Mouse (Mus musculus) splenic B cell, adult 2 months (primary cell): ENCODE data around the gene Cd6.

Experiments
- DNase-seq: peaks from one replicate; pipeline ENCODE4 v3.0.0-alpha.2; 2011; ENCODE audit warnings: low read depth, low spot score
- H3K27me3 ChIP-seq: 2 replicates; pipeline ENCODE4 v1.6.1; 2012; ENCODE audit warnings: mild to moderate bottlenecking, low read length, moderate library complexity, mixed read lengths; ENCODE audit not compliant: control insufficient read depth, poor library complexity, insufficient read depth, severe bottlenecking
- H3K36me3 ChIP-seq: 2 replicates; pipeline ENCODE4 v1.6.1; 2012; ENCODE audit warnings: mild to moderate bottlenecking, low read length, moderate library complexity, mixed read lengths; ENCODE audit not compliant: control insufficient read depth, poor library complexity, insufficient read depth, severe bottlenecking

The Cd6 gene

GRCm38 (mm10) chr19:10829436-10830175 is at the start of gene Cd6:
Gene Cd6, minus strand, starts transcription at chr19:10830058.
- Histone ChIP-seq H3K36me3 (no peaks in the 10 kb centered on the region), H3K27me3 (no peaks in the 10 kb centered on the region)
- DNase-seq = no peak

GRCm38 (mm10) chr19:10878201-10878837 is 48.5 kb upstream of the Cd6 start:
- Histone ChIP-seq H3K36me3 (peaks cover under 1% of the 10 kb centered on the region; the same call in 1 of the 2 replicates), H3K27me3 (no peaks in the 10 kb centered on the region)
- DNase-seq = no peak

- Histone ChIP-seq H3K27me3 (no peaks in the 10 kb centered on the region), H3K36me3 (peaks cover 5% of the 10 kb centered on the region)
- DNase-seq = no peak
These were observed 41.6 kb upstream of the Cd6 start for GRCm38 (mm10) chr19:10871328-10871961.

GRCm38 (mm10) chr19:10870676-10871075 is 40.8 kb upstream of the Cd6 start:
- no peak for DNase-seq
- peaks cover 5% of the 10 kb centered on the region for H3K36me3 ChIP-seq
- H3K27me3 ChIP-seq = no peaks in the 10 kb centered on the region

- H3K36me3 ChIP-seq = peaks cover 5% of the 10 kb centered on the region
- no peak for DNase-seq
- H3K27me3 ChIP-seq = no peaks in the 10 kb centered on the region
These were observed 40.1 kb upstream of the Cd6 start, which contains the start of gene Tmem132a for GRCm38 (mm10) chr19:10869886-10870527. Gene Tmem132a, minus strand, starts transcription at chr19:10869940.

- Histone ChIP-seq H3K27me3 (no peaks in the 10 kb centered on the region), H3K36me3 (peaks cover 5% of the 10 kb centered on the region)
- DNase-seq = no peak
These were observed 39.5 kb upstream of the Cd6 start for GRCm38 (mm10) chr19:10869241-10869885.

- no peak for DNase-seq
- peaks cover 5% of the 10 kb centered on the region for H3K36me3 ChIP-seq
These were observed 38.8 kb upstream of the Cd6 start for GRCm38 (mm10) chr19:10868623-10869141.

GRCm38 (mm10) chr19:10867946-10868622 is 38.2 kb upstream of the Cd6 start:
- Histone ChIP-seq H3K27me3 (no peaks in the 10 kb centered on the region), H3K36me3 (peaks cover 3% of the 10 kb centered on the region)
- DNase-seq = no peak

More at GRCm38 (mm10) chr19:10868623-10869141, 38.8 kb upstream of the Cd6 start:
- no peaks in the 10 kb centered on the region for H3K27me3 ChIP-seq

GRCm38 (mm10) chr19:10866351-10866750 is 36.5 kb upstream of the Cd6 start:
- Histone ChIP-seq H3K36me3 (no peaks in the 10 kb centered on the region), H3K27me3 (no peaks in the 10 kb centered on the region)
- no peak for DNase-seq

- DNase-seq = no peak
These were observed 30.2 kb upstream of the Cd6 start for GRCm38 (mm10) chr19:10860072-10860497.

GRCm38 (mm10) chr19:10856520-10856919 is 26.7 kb upstream of the Cd6 start:
- Histone ChIP-seq H3K36me3 (no peaks in the 10 kb centered on the region), H3K27me3 (no peaks in the 10 kb centered on the region)
- DNase-seq = no peak

More at GRCm38 (mm10) chr19:10860072-10860497, 30.2 kb upstream of the Cd6 start:
- H3K27me3 ChIP-seq = no peaks in the 10 kb centered on the region
- H3K36me3 ChIP-seq = no peaks in the 10 kb centered on the region

- 0 out of 2 replicates have a peak, but pooled peaks cover 2% of the 10 kb centered on the region for H3K36me3 ChIP-seq
- no peaks in the 10 kb centered on the region for H3K27me3 ChIP-seq
- no peak for DNase-seq
These were observed 25.6 kb upstream of the Cd6 start for GRCm38 (mm10) chr19:10855422-10855821.

- peaks cover 2% of the 10 kb centered on the region; the same call in 1 of the 2 replicates for H3K36me3 ChIP-seq
- H3K27me3 ChIP-seq = no peaks in the 10 kb centered on the region
- DNase-seq = no peak
These were observed 17.6 kb upstream of the Cd6 start for GRCm38 (mm10) chr19:10847311-10848087.
